Mouse (Mus musculus) spleen, adult 2 months (tissue): ENCODE data around the gene Nxph3.

Experiments used
- CTCF ChIP-seq: fragments of 200-500 bp; IDR thresholded peaks from 2 replicates; pipeline ENCODE4 v1.5.1; 2011; ENCODE audit warnings: mild to moderate bottlenecking, inconsistent platforms; ENCODE audit not compliant: insufficient read depth, insufficient read length, insufficient replicate concordance; ENCODE audit errors: extremely low read depth
- POLR2A ChIP-seq: fragments of 200-500 bp; IDR thresholded peaks from 2 replicates; pipeline ENCODE4 v1.6.1; 2011; ENCODE audit warnings: low read depth, low read length, inconsistent platforms

- no peak for TF ChIP-seq CTCF
- no peak for TF ChIP-seq POLR2A
These were observed 41.4 kb downstream of the Nxph3 start for GRCm38 (mm10) chr11:95472942-95473341.
